9 mouse cellular contexts compared by ENCODE assay signal in the genomic region with DNA sequence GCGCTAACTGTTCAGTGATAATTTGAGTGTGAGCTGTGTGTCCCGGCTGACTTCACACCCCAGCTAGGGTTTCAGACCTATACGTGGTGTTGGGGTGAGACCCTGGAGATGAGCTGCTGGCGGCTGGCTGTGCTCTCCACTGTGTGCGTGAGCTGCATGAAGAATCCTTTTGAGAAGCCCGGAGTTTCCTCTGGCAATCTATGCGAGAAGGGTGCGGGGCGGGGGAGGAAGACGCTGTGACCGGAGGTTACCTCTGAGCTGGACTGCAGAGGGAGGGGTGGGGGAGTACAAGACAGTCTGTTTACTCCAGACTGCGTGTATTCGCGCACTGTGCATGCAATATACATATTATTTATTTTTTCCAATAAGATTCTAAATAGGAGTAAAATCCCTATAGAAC. TPM values are rescaled to one million over a fixed set of nuclear protein-coding genes. Genes with fewer than 3 reads are reported as not detected.
A peak's percentile ranks its signal among the peaks of the same experiment; 100 is the strongest.
DNase-seq lines count a peak whose midpoint lies in the region; ATAC-seq and TF ChIP-seq lines count a peak whose summit lies in the region.
"Had no signal": no experiment of that assay in that cellular context is flagged by ENCODE, and none has a peak within 500 bp of the region (broad histone marks: within the 10 kb centered on the region; RNA-seq: fewer than 3 reads in every experiment).

No protein-coding gene starts in this region.

- peak; percentile 73 to 83 for DNase-seq in cerebellum, postnatal 10 days
- no peak for DNase-seq in cerebellum, adult 11-12 months
- DNase-seq in ES-E14 (ENCODE audit: low read depth, low spot score), result no peak
- peak; percentile 81 for DNase-seq in gastrocnemius, adult 18-20 months (ENCODE audit: low spot score)
- DNase-seq in hindbrain, postnatal 0 days (ENCODE audit: low spot score), result peak; percentile 87
- DNase-seq in lung, postnatal 10 days, result peak; percentile 46
- DNase-seq in testis, postnatal 14 days (ENCODE audit: low spot score), result peak; percentile 67
- DNase-seq in adrenal gland, adult 2 months, result no peak

- in situ Hi-C loops in ES-E14 (cut with MboI; ENCODE audit: low sequenced_read_pairs in 2 of 2, unreplicated experiment in 2 of 2), result loop anchor here in 1 of 2 experiments (25.0 kb wide), 1 partner anchor 638 kb away; a partner anchor contains a TSS

- H3K27me3 ChIP-seq in hindbrain, postnatal 0 days (ENCODE audit: insufficient read depth, low read length), result 0 out of 2 replicates have a peak, but pooled peaks cover 2% of the 10 kb centered on the region

- no peaks in the 10 kb centered on the region for H3K9me3 ChIP-seq in ES-E14 (ENCODE audit: control insufficient read depth, insufficient read depth, low read depth, low read length)
- H3K9me3 ChIP-seq in hindbrain, postnatal 0 days (ENCODE audit: low read length), result no peaks in the 10 kb centered on the region

- peak overlapping the region; percentile 77 to 80 for H3K4me3 ChIP-seq in ES-E14 (ENCODE audit: insufficient read depth in 1 of 2, low read depth in 1 of 2, low read length in 2 of 2, poor library complexity in 1 of 2, severe bottlenecking in 1 of 2)
- H3K4me3 ChIP-seq in hindbrain, postnatal 0 days (ENCODE audit: low read length), result peak overlapping the region; percentile 86
- H3K4me3 ChIP-seq: erythroblast, embryonic 14.5 days had no signal

- under 1% methylated on average over 14 of the region's 14 CpGs for WGBS in hindbrain, postnatal 0 days

- H3K36me3 ChIP-seq in ES-E14 (ENCODE audit: control insufficient read depth, insufficient read depth, low read length, poor library complexity, severe bottlenecking), result no peaks in the 10 kb centered on the region
- no peaks in the 10 kb centered on the region for H3K36me3 ChIP-seq in hindbrain, postnatal 0 days (ENCODE audit: insufficient read depth, low read length)

- no peak overlapping the region for H3K27ac ChIP-seq in ES-E14 (ENCODE audit: insufficient read depth, low read depth, low read length, poor library complexity, severe bottlenecking)
- H3K27ac ChIP-seq in hindbrain, postnatal 0 days, result peak overlapping the region; percentile 96

- no peak overlapping the region for H3K9ac ChIP-seq in ES-E14 (ENCODE audit: insufficient read depth, low read depth, low read length, poor library complexity, severe bottlenecking)
- H3K9ac ChIP-seq in hindbrain, postnatal 0 days (replicated peaks; ENCODE audit: low read length), result peak overlapping the region; percentile 88

- H3K4me2 ChIP-seq in hindbrain, postnatal 0 days (ENCODE audit: low read depth, low read length), result peak overlapping the region; percentile 91

- ATAC-seq in hindbrain, postnatal 0 days, result peak; percentile 85

- no peak for TF ChIP-seq CTCF in hindbrain, postnatal 0 days (IDR thresholded peaks at IDR 0.05; ENCODE audit: low read depth)

- peaks cover 3 to 10% of the 10 kb centered on the region in 2 experiments; a peak in 2 of 4 replicates for H3K4me1 ChIP-seq in ES-E14 (ENCODE audit: control insufficient read depth in 2 of 2, insufficient read depth in 2 of 2, low read length in 2 of 2, poor library complexity in 1 of 2)
- H3K4me1 ChIP-seq in hindbrain, postnatal 0 days (ENCODE audit: insufficient read depth, low read length), result no peaks in the 10 kb centered on the region

TF ChIP-seq in ES-E14, 5 proteins besides CTCF, POLR2A, EP300 and RAD21:
- TF ChIP-seq CHD2 (IDR thresholded peaks at IDR 0.05; ENCODE audit: low read depth, low read length) (no peak), ZC3H11A (IDR thresholded peaks at IDR 0.05; ENCODE audit: borderline replicate concordance, low read depth, low read length) (no peak), HCFC1 (IDR thresholded peaks at IDR 0.05; ENCODE audit: borderline replicate concordance, insufficient read depth, low read length) (no peak), MAFK (IDR thresholded peaks at IDR 0.05; ENCODE audit: insufficient read depth, low read depth, low read length) (no peak), ZNF384 (IDR thresholded peaks at IDR 0.05; ENCODE audit: low read depth, low read length) (no peak)

RNA-seq across cellular contexts. Expression of a gene that starts 0.6 kb away (rescaled TPM):
- 2.4 and 3.7 TPM in 2 replicates for total RNA-seq in ES-E14 (2012; rRNA removed)
- 10 to 100 TPM; 42.0 to 54.6 TPM for total RNA-seq in gastrocnemius, adult 18-20 months (2021)
- total RNA-seq in hindbrain, postnatal 0 days (2014; rRNA removed), result 139 and 147 TPM in 2 replicates
- polyA plus RNA-seq in hindbrain, postnatal 0 days (2015; fragmentation: Nextera tagmentation; extraction: Ambion mirVana), result 33.7 and 36.5 TPM in 2 replicates
- total RNA-seq in adrenal gland, adult 2 months (2021), result 10 to 100 TPM in 1 of 2 experiments, 1 to 10 TPM in 1; 8.2 to 24.1 TPM
- polyA plus RNA-seq in adrenal gland, adult 2 months (2012; rRNA removed), result 21.6 and 22.8 TPM in 2 replicates
- polyA plus RNA-seq: erythroblast, embryonic 14.5 days had no signal

Comparison
In these comparisons a context has a peak if more than half of its experiments do, and no peak if none do; other contexts are left out.
1. DNase-seq: peak in cerebellum, postnatal 10 days (2 of 2), gastrocnemius, adult 18-20 months (single experiment), hindbrain, postnatal 0 days (single experiment), lung, postnatal 10 days (single experiment) and testis, postnatal 14 days (single experiment); none in cerebellum, adult 11-12 months (single experiment), ES-E14 (single experiment) and adrenal gland, adult 2 months (single experiment).